Mouse (Mus musculus): ENCODE measurements around the gene Inhbb. TPM values are rescaled to one million over a fixed set of nuclear protein-coding genes. Genes with fewer than 3 reads are reported as not detected.

The Inhbb gene
- total RNA-seq, 2 experiments from 2014 or later: 4.6 to 5.8 TPM

- DNase-seq (ENCODE audit: low spot score in 2 of 2): no peak
- intact Hi-C loops (cut with DNase I): no loop called here
Observed at GRCm38 (mm10) chr1:119390676-119391075, 31.4 kb downstream of the Inhbb start.

DNA sequence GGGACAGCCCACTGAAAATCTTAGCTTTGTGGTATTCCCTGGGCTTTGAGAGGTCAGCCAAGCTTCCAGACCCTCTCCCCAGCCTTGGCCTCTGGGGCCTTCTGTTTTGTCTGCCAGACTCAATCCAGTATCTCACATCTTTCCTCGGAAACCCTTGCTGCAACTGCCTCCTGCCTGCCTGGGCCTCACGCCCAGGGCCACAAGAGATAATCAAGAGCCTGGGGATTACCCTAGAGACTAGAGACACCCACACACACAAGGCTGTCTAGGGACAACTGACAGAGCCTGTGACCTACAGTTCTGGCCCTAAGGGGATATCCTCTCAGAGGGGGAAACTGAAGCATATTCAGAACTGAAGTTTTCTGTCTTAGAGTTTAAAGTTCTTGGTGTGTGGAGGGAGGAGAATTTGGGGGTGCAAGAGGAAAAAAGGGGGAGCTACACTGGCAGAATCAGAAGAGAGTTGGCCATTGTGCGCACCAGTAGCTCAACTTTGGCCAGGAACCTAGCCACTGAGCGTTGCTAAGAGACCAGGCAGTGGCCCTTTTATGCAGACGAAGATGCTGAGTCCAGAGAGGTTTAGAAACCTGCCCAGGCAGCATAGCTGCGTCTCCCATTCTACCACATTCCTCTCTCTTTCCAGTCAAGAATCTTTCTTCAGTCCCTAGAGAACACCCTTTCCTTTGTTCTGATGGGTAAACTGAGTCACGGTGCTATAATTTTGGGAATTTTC lies 32.1 kb downstream of the Inhbb start:
- intact Hi-C loops (cut with DNase I): loop anchor here (5.0 kb wide), 1 partner anchor 203 kb away; no protein-coding TSS in a partner anchor
- DNase-seq (ENCODE audit: low spot score in 2 of 2): peak in 1 of 2 experiments; percentile 11

DNA sequence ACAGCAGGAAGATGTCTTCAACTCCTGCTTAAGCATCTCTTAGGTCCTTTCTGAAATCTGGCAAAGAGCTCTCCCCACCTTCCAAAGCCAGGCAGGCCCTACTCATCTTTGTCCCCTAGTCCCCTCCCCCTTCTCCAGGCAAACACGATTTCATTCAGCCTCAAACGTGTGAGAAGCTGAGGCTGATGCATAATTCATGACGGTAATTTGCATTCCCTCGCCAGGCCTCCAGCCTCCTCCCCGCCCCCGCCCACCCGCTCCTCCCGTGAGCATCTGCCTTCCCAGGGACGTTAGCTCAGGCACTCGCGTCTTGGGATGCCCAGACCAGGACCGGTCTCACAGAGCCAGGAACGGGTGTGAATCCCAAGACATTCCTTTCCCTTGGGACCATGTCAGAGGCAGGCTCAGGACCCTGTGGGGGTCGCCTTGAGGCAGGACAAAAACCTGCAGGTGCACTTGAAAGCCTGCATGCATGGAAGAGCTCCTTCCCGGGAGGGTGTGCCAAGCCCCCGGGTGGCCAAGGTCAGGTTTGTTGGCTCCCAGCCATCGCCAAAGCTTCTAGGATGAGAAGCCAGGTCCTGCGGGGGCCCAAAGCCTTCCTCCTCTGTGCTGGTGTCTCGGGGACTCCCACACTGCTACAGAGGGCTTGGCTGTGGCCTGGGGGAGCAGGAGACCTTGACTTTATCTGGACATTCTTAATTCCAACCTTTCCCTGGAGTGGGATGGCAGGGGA lies 33.2 kb downstream of the Inhbb start:
- DNase-seq (ENCODE audit: low spot score in 2 of 2): peak; percentile 43 to 82
- intact Hi-C loops (cut with DNase I): loop anchor here (1.0 to 5.0 kb wide), 2 partner anchors 32 to 202 kb away; no protein-coding TSS in a partner anchor

DNA sequence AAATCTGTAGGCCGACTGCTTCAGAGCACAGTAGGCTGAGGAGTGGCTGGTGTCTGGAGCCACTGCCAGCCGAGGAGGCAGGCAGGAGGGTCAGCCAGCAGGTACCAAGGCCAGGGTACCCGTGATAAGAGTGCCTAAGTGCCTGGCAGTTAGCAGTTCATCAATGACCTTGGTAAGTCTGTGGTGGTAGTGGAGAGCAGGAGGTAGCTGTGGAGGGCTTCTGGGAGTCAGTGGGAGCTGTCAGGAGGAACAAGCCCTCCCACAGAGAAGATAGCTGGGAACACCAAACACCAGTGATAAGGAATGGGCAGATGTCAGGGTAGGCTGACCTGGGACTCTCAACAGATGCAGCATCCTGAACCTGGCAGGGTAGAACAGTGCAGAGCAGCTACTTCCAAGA lies 35.7 kb downstream of the Inhbb start:
- no peak for DNase-seq (ENCODE audit: low spot score in 2 of 2)
- intact Hi-C loops (cut with DNase I): loop anchor here (5.0 kb wide), 1 partner anchor 199 kb away; no protein-coding TSS in a partner anchor

GRCm38 (mm10) chr1:119383916-119384315 lies 38.1 kb downstream of the Inhbb start:
- peak; percentile 61 to 77 for DNase-seq (ENCODE audit: low spot score in 2 of 2)
- intact Hi-C loops (cut with DNase I): no loop called here

- DNase-seq (ENCODE audit: low spot score in 2 of 2): peak; percentile 61 to 96
- intact Hi-C loops (cut with DNase I): loop anchor here (2.0 kb wide), 1 partner anchor 74 kb away; no protein-coding TSS in a partner anchor
Observed at GRCm38 (mm10) chr1:119380609-119381008, 41.4 kb downstream of the Inhbb start.

DNA sequence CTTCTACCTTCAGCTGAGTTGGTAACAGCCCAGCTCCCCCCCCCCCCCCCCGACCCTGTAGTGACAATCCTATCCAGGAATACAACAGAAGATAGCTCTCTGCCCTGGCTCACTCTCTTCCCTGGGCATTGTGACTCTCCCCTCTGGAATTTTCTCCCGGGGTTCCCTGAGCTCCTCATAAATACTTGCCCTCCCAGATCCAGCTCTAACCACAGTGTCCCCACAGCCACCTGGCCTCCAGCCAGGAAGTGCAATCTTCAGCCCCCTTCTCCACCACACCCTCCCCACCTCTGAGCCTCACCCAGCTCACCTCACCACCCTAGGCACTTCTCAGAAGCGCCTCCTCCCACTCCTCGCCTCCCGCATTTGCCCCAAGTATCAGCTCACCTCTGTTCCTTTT lies 46.7 kb downstream of the Inhbb start:
- no peak for DNase-seq (ENCODE audit: low spot score in 2 of 2)
- intact Hi-C loops (cut with DNase I): no loop called here

GRCm38 (mm10) chr1:119367546-119367945 lies 54.5 kb downstream of the Inhbb start:
- intact Hi-C loops (cut with DNase I): no loop called here
- no peak for DNase-seq (ENCODE audit: low spot score in 2 of 2)

DNA sequence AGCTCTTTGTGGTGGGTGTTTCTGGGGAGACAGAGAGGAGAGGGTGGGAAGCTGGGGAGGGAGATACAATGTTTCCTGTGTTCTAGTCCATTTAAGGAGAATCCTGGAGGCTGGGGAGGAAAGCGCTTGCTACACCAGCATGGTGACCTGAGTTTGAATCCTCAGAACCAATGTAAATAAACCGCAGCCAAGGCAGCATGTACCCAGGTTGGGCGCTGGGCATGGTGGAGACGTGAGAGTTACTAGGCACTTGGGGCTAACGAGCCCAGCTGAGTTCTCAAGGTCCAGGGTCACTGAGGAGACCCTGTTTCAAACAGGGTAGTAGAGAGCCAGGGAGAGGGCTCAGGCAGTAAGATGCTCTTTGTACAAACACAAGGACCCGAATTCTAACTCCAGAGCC lies 55.7 kb downstream of the Inhbb start:
- DNase-seq (ENCODE audit: low spot score in 2 of 2): no peak
- intact Hi-C loops (cut with DNase I): no loop called here

Other genes with a start within 250 kb of the Inhbb start
- gene Ralb, start 82.5 kb upstream of the Inhbb start, total RNA-seq (2021): 10 to 100 TPM; 22.7 to 24.0 TPM
- gene Tmem185b, start 103.9 kb upstream of the Inhbb start, total RNA-seq (2021): 10 to 100 TPM; 13.9 to 18.5 TPM
- 1 to 10 TPM; 6.0 to 8.0 TPM for gene Epb41l5, start 226.8 kb upstream of the Inhbb start, total RNA-seq (2021)